Mouse (Mus musculus) cerebellum, adult 18-20 months (tissue): ENCODE measurements around the gene 4931409K22Rik.
"Not testable (repeated sequence)": the region's sequence is repeated elsewhere in the genome, so short reads cannot be mapped to it uniquely, and the experiment has no call there.

Experiments used
- DNase-seq, 2 experiments: peaks; one replicate each; pipeline ENCODE4 v3.0.0; 2021

Gene 4931409K22Rik

DNA sequence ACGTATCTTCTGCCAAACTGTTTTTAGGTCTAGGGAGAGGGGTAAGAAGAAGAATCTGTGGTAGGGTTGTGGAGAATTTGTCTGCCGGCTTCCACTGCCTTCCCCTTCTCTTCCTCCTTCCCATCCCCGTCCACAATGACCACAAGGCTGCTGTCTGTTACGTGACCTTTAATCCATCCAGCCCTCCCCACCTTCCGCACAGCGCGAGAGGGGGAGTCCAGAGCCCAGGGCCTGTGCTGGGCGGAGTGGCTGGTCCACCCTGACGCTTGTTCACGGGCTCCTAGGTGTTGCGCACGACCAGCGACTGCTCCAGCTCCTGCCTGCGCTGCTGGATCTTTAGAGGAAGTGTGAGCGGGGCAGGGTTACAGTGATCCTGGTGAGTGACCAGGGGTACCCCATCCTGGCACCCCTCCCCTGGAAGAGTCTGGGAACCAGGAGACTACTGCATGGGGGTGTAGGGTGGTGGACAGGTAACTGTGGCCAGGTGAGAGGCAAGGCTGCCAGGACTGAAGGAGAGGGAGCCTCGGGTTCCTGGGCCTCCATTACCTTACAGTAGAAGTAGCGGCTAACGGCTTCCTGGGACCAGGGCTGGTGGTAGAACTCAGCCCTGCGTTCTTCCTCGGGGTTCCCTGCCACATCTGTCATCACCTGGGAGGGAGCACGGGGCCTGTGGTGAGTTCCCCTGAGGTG is 36.0 kb upstream of the 4931409K22Rik start:
- DNase-seq: no peak

DNA sequence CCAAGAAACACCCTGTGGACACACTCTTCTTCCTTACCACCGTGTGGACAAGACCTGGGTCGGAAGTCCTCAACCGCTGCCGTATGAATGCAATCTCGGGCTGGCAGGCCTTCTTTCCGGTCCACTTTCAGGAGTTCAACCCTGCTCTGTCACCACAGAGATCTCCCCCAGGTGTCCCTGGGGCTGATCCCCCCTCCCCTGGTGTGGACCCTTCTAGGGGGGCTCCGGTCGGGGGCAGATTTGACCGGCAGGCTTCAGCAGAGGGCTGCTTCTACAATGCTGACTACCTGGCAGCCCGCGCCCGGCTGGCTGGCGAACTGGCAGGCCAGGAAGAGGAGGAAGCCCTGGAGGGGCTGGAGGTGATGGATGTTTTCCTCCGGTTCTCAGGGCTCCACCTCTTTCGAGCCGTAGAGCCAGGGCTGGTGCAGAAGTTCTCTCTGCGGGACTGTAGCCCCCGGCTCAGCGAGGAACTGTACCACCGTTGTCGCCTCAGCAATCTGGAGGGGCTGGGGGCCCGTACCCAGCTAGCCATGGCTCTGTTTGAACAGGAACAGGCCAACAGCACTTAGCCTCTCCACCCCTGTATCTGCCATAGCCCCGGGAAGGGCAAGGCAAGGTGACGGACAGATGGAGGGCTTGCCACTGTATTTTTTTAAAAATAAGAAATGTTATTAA is 35.3 kb upstream of the 4931409K22Rik start:
- DNase-seq: no peak

DNA sequence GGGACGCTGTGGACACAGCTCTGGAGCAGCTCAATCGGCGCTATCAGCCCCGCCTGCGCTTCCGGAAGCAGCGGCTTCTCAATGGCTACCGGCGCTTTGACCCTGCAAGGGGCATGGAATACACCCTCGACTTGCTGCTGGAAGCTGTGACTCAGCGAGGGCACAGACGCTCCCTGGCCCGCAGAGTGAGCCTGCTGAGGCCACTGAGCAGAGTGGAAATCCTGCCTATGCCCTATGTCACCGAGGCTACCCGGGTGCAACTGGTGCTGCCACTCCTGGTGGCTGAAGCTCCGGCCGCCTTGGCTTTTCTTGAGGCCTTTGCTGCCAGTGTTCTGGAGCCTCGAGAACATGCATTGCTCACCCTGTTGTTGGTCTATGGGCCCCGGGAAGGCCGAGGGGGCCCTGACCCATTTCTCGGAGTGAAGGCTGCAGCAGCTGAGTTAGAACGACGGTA is 34.7 kb upstream of the 4931409K22Rik start:
- DNase-seq: no peak

DNA sequence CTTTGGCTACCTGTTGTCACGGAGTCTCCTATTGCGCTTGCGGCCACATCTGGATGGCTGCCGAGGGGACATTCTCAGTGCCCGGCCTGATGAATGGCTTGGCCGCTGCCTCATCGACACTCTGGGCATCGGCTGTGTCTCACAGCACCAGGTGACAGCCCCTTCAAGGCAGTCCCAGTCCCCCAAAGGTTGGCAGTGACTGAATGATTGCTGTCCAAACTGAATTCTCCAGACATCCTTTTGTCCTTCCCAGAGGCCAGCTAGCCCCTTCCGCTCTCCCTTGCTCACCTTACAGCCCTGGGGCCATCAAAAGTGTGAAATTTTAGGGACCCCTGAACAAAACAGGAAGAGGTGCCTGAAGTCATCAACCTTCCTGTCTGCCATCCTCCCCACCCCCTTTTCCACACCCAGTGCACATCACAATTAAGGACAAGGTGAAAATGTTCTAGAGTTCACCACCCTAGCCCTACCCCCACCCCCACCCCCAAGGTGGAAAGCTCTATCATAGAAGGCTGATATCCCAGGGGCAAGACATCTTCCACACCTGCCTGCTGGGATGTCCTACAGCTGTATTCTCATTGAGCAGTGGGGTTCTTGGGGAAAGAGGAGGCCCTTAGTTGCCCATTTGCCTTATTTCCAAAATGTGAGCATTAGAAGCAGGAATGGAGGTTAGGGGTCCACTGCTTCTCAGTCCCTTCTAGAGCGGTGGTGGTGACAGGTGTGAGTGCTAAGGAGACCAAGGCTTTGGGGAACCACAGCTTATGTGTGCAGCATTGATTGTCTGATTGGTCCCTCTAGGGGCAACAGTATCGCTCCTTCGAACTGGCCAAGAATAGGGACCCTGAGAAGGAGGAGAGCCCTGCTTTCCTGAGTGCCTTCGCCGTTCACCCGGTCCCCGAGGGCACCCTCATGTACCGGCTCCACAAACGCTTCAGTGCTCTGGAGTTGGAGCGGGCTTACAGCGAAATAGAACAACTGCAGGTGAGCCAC is 33.2 kb upstream of the 4931409K22Rik start:
- DNase-seq: no peak

DNA sequence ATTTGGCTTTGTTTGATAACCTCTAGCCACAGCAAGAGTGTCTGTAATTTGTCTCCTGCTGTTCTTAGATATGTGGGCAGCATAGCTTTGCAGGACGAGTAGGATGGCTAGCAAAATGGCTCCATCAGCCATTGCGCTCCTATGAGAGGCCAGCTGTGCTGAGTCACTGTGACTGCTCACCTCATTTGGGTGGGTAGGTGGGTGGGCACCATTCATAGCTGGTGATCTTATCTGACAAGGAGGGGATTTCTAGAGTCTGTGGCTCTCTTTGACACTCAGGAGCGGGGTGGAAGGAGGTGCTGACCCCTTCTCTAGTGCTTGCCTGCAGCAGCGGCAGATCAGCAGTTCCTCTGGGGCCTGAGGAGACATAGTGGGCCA is 30.6 kb upstream of the 4931409K22Rik start:
- no peak for DNase-seq

DNA sequence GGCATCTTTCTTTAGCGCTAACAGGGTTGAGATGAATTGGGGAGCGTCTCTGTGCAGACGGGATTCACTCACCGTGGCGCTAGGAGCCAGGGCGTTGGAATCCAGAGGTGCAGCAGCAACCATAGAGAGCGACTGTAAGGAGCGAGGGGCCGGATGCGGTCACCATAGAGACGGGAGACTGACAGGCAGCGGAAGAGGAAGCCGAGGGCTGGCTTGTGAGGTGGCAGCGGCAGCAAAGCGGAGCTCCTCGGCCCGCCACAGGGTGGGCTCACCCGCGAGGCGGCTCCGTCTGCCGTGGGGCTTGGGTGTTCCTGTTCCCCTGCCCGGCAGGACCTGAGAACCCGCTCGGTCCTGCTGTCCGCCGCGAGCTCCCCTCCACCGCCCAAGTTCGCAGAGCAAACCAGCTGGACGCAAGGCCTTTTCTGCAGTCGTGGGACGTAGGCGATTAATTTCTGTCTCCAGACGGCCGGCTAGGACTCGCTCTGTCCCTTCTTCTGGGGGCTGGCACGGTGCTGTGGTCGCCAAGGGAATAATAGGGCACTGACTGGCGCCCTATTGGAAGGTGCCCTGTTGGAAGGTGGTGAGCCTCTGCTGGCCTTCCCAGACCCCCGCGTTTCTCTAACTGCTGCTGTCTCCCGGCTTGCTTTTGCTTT is 30.1 kb upstream of the 4931409K22Rik start, which contains the start of gene Chpf2:
Gene Chpf2, plus strand, starts transcription at position 195 of the 653 bp plus-strand sequence.
- DNase-seq: peak; percentile 76 to 82

DNA sequence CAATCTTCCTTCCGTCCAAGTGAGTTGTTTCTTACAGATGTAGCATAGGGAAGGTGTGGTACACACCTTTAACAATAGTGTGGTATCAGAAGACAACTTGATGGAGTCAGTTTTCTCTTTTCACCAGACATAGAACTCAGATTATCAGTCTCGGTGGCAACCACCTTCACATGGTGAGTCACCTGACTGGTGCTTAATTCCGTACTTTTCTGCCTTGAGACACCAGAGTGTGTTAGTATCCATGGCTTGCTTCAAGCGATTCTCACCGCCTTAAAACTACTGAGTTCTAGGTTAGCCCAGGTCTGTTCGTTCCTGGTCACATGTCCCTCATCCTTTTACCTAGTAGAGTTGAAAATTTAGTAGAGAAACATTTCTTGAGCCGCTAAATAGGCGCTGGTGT is 29.5 kb upstream of the 4931409K22Rik start:
- no peak for DNase-seq

DNA sequence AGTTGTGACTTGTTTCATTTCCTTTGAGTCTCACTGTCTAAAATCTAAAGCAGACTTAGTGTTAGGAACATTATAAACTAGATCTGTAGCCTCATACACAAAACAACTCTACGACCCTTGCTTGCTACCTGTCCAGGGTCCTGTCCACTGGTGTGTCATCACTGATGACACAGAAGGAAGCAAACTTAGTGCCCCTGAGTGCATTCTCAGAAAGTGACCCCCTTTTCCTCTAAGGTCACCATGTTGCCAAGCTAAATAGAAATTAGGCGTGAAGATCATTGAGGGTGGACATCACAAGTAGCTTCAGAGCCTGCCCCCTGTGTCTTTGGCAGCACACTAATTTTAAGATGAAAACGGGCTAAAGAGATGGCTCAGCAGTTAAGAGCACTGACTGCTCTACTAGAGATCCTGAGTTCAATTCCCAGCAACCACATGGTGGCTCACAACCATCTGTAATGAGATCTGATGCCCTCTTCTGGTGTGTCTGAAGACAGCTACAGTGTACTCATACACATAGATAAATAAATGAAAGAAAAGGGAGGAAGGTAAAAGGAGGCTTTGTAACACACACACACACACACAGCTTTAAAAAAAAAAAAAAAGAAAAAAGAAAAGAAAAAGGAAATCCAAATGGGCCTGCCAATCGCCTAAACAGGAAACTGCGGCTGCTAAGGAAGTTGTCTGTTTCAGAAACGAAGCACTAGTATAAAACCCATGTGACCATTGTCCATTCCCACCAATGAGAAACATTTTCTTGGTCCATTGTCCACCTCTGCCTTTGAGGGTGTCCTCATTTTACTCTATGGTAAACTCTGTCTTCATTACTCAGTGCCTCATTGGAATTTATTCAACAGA is 21.7 kb upstream of the 4931409K22Rik start:
- DNase-seq: no peak

DNA sequence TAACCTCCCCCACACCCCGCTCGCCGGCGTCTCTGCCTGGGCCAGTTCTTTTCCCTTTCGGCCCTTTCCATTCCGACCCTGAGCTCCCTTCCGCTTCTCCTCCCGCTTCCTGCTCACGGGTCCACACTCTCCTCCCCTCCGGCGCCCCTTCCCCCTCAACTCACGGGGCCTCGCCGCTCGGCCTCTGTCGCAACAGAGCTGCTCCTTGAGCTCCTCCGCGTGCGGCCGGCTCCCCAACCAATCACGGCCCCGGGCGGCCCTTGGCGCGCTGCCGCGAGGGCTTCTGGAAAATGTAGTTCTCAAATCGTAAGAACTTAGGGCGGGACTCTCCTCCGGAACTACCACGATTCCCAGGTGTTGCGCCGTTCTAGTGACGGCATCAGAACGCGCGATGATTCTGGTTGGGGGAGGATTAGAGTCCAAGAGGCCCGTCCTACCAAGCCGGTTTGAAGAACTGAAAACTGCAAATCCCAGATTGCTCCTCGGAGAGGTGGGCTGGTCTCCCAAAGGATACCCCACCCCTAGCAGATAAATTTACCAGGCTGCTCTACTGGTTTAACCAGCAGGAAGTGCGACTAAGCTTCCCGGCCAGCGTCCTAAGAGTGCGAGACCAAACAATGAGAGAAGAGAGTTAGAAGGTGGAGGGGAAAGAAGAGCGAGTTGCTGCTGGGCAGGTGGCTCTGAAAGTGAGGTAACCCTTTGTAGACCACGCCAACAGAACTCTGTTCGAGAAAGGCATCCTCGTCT is 20.7 kb upstream of the 4931409K22Rik start, which contains the start of gene Abcf2:
Gene Abcf2, minus strand, starts transcription at position 285 of the 747 bp plus-strand sequence.
- peak; percentile 100 for DNase-seq

DNA sequence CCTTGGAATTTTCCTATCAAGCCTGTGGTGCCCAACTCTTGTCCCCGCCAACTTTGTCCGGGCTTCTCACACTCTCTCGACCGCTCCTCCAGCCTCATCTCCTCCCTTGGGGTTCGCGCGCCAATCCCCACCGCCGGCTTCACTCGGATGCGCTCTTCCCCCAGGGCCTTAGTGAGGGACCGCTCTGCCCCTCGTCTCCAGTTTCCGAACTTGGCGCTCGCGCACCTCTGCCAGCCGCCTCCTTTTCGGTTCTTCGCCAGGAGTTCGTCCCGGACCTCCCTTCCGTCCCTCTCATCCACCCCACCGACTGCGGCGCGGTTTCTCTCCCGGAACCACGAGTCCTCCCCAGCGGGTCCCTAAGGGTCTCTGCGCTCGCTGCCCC is 20.2 kb upstream of the 4931409K22Rik start:
- DNase-seq: no peak

DNA sequence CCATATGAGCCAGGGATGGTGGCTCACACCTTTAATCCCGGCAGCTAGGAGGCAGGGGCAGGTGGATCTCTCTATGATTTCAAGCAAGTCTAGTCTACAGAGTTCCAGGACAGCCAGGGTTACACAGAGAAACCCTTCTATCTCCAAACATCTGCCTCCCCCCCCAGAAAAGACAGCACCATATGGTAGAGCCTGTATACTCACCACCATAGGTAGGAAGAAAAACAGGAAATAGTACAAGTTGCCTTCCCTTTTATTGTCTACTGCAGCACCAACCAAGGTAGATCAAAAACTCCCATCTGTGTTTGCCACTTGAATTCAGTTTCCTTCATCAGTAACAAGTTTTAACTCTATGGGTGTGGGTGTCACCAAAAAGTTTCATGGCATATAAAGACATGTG is 19.3 kb upstream of the 4931409K22Rik start:
- no peak for DNase-seq

DNA sequence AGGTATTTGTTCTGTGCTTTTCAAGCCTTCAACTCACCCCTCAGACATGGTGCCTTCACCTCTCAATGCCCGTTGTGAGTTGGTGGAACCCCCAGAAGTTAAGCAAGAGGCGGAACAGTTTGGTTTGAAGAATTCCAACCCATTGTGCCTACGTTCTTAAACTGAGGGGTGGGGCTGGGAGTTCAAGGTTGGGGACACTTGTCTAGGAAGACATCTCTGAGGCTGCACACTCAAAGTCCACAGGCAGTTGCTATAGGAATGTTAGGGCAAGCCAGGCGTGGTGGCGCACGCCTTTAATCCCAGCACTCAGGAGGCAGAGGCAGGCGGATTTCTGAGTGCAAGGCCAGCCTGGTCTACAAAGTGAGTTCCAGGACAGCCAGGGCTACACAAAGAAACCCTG is 1.3 kb downstream of the 4931409K22Rik start:
- not testable (repeated sequence) for DNase-seq

DNA sequence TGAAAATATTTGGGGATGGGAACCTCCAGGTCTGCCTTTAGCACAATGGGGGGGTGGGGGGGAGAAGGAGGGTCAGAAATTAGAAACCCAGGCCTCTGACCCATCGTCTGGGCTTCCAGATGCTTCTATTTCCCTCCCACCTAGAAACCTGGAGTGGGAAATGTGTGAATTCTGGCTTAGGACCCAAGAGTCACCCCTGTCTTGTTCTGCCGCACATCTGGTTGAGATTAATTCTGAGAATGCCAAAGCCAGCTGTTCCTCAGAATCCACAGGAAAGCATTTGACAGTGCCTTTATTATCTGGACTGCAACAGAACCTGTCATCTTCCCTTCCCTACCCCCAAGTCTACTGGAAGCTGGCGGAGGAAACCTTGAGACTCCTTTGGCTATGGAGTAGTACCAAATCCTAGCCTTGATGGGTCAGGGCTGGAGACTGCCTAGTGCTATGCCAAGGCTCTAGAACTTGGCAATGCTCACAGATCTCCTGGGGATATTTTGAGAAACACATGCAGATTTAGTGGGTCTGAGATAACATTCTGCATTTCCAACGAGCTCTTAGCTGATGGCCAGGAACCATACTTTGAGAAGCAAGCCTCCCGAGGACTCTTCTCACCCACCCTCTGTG is 2.9 kb downstream of the 4931409K22Rik start:
- DNase-seq: no peak

DNA sequence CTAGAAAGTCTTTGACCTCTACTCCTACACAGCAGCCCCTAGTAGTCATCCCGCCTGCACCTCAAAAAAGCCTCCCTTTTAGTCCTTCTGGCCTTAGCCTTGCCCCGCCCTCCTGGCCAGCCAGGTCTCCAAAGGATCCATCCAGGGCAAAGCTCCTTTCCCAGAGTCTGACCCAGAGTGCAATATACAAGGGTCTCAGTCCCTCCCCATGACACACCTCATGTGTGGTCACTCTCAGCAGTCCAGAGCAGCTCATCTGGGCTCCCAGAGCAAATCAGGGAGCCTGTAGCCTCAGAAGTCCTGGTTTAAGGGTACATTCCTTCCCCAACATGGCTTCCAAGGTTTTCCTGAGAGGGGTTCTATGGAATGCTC is 5.3 kb downstream of the 4931409K22Rik start:
- no peak for DNase-seq

DNA sequence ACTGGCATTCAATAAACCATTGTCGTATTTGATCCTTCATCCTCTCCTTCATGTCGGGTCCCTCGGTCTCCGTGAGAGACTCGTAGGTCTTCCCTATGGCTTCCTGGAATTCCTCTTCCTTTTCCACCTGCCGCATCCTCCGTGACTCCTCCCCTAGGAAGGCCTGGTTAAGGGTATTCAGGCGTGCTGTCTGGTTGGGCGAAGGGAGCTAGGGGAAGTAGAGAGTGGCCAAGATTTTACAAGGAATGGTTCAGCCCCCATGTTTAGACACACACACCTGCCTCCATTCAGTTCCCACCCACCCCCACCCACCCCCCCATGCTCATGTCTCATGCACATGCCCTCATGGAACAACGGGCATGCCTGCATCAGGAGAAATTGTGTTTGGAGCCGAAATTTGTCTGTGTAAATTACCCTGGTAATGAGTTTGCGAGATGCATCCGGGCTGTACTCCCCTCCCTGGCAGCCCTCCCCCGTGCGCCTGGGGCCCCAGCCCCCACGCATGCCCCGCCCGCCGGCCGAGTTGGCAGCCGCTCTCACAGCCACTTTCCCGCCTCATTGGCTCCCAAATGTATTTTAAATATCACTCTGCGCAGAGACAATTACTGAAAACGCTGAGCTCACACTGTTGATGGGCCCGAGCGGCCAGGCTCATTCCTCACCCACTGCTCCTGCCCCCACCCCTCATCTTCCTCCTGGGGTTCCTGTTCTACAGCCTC is 5.9 kb downstream of the 4931409K22Rik start:
- DNase-seq: no peak

DNA sequence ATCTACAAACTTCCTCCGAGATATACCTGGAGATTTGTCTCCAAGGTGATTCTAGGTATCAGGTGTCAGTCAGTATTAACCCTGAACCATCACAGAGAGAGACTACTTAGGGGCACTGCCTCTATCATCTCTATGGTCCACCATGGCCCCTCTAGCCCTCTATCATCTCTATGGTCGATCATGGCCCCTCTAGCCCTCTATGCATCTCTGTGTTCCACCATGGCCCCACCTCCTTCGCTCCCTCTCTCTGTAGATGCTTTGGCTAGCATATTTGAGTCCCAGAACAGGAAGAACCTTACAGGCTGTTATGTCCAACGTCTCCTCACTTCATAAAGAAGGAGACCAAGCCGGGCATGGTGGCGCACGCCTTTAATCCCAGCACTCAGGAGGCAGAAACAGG is 14.0 kb downstream of the 4931409K22Rik start:
- no peak for DNase-seq

DNA sequence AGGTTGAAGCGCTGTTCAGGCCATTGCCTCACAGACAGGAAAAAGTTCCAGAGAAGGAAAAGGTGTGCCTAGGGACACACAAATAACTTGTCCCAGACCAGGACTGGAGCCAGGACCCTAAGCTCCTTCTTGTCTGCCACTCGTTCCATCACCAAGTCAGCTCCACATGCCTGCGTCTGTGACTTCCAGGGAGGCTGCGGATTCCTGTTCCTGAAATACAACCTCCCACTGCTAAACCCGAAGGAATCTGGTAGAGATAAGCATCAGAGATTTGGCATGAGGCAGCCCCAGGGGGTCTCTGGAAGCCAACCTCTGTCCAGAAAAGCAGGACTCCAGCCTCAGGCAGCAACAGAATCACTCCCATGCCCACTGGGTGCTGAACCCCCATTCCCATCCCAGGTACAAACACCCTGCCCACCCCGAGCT is 15.5 kb downstream of the 4931409K22Rik start:
- DNase-seq: no peak

DNA sequence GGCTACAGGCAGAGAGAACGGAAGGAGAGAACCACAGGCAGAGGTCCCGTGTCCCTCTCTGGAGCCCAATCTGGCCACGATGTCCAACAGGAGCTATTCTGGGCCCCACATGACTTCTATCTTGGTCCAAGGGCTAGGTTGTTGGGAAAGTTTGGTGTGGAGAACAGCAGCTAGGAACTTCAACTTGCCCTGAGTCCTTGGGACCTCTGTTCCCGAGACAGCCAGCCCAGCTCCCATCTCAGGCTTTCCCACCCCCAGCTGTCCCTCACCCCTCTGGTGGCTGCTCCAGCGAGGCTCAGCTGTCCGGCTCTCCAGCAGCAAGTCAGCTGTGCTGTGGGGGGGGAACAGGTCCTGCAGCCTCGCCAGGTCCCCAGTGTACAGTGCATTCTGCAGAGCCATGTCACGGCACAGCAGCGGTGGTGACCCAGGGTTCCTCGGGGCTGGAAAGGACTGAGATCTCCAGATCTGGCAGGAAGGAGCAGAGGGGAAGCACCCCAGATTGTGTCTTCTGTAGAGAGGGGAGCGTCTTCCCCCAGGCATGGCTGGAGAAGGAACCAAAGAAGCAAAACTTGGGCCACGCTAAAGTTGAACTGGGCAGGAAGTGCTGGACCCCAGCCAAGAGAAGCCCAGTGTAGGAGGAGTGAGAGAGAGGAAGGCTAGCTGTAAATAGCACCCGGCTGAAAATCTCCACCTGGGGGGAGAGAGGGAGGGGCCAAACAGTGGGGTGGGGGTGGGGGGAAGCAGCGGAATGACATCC is 16.0 kb downstream of the 4931409K22Rik start, which contains the start of gene Asb10:
Gene Asb10, minus strand, starts transcription at position 592 of the 757 bp plus-strand sequence.
- DNase-seq: no peak
